Comparison of ENCODE assay signal across 12 mouse cellular contexts in genomic region chr12:104718956-104719355, GRCm38 (mm10). TPM values are rescaled to one million over a fixed set of nuclear protein-coding genes. Genes with fewer than 3 reads are reported as not detected.
DNase-seq lines count a peak whose midpoint lies in the region; ATAC-seq and TF ChIP-seq lines count a peak whose summit lies in the region.
"Had no signal": no experiment of that assay in that cellular context is flagged by ENCODE, and none has a peak within 500 bp of the region (broad histone marks: within the 10 kb centered on the region; RNA-seq: fewer than 3 reads in every experiment).

No protein-coding gene starts in this region.

- no peak for TF ChIP-seq EP300 in lung, postnatal 0 days (IDR thresholded peaks at IDR 0.05)

- no peak overlapping the region for H3K4me2 ChIP-seq in heart, embryonic 12.5 days
- H3K4me2 ChIP-seq in lung, postnatal 0 days (replicated peaks; ENCODE audit: low read depth, low read length), result no peak overlapping the region
- H3K4me2 ChIP-seq: midbrain, embryonic 12.5 days had no signal

- WGBS in heart, embryonic 12.5 days, result 76% methylated on average over 5 of the region's 5 CpGs
- whole genome bisulfite sequencing in heart, embryonic 10.5 days, result 75% methylated on average over 5 of the region's 5 CpGs
- whole genome bisulfite sequencing in lung, postnatal 0 days, result 75% methylated on average over 5 of the region's 5 CpGs
- 48% methylated on average over 5 of the region's 5 CpGs for WGBS in large intestine, adult 2 months

- peak; percentile 36; the same call in 1 of the 2 replicates for ATAC-seq in heart, embryonic 12.5 days (ENCODE audit: insufficient number of reproducible peaks, low FRiP score)
- ATAC-seq in lung, postnatal 0 days, result peak; percentile 32; the same call in 1 of the 2 replicates

- no peak for DNase-seq in heart, embryonic 10.5 days (ENCODE audit: low spot score)
- DNase-seq in lung, postnatal 0 days (ENCODE audit: low spot score), result no peak
- no peak for DNase-seq in lung, postnatal 4 days
- DNase-seq in ZHBTc4 (ENCODE audit: low read depth, low spot score), result peak; percentile 61
- peak; percentile 27 for DNase-seq in large intestine, adult 2 months (ENCODE audit: low read depth, low spot score)
- no peak for DNase-seq in urinary bladder, postnatal 14 days (ENCODE audit: low spot score)
- DNase-seq: adrenal gland, adult 8-10 months; cerebellum, adult 11 months; kidney, postnatal 25 days; right cerebral cortex, postnatal 4 days had no signal

- no peaks in the 10 kb centered on the region for H3K27me3 ChIP-seq in heart, embryonic 12.5 days (replicated peaks)
- H3K27me3 ChIP-seq in heart, embryonic 10.5 days (ENCODE audit: insufficient read depth, poor library complexity, severe bottlenecking), result no peaks in the 10 kb centered on the region
- no peaks in the 10 kb centered on the region for H3K27me3 ChIP-seq in lung, postnatal 0 days (replicated peaks; ENCODE audit: insufficient read depth, low read length)
- H3K27me3 ChIP-seq: midbrain, embryonic 12.5 days had no signal

- H3K4me1 ChIP-seq in heart, embryonic 12.5 days (replicated peaks), result peaks cover 27% of the 10 kb centered on the region
- H3K4me1 ChIP-seq in heart, embryonic 10.5 days, result peaks cover 5% of the 10 kb centered on the region; the same call in 1 of the 2 replicates
- H3K4me1 ChIP-seq in lung, postnatal 0 days (ENCODE audit: insufficient read depth, low read depth, low read length), result no peaks in the 10 kb centered on the region
- H3K4me1 ChIP-seq: midbrain, embryonic 12.5 days had no signal

- no peaks in the 10 kb centered on the region for H3K9me3 ChIP-seq in heart, embryonic 12.5 days (replicated peaks)
- H3K9me3 ChIP-seq in heart, embryonic 10.5 days, result no peaks in the 10 kb centered on the region
- no peaks in the 10 kb centered on the region for H3K9me3 ChIP-seq in lung, postnatal 0 days (ENCODE audit: low read length)
- H3K9me3 ChIP-seq: midbrain, embryonic 12.5 days had no signal

- H3K36me3 ChIP-seq in heart, embryonic 12.5 days, result peaks cover 59% of the 10 kb centered on the region
- peaks cover 64% of the 10 kb centered on the region for H3K36me3 ChIP-seq in heart, embryonic 10.5 days
- peaks cover 16% of the 10 kb centered on the region; the same call in 1 of the 2 replicates for H3K36me3 ChIP-seq in lung, postnatal 0 days (ENCODE audit: insufficient read depth, low read length)

- TF ChIP-seq CTCF in lung, postnatal 0 days (IDR thresholded peaks at IDR 0.05), result no peak

- no peak overlapping the region for H3K9ac ChIP-seq in heart, embryonic 12.5 days
- H3K9ac ChIP-seq in lung, postnatal 0 days (replicated peaks; ENCODE audit: low read depth), result no peak overlapping the region
- H3K9ac ChIP-seq: midbrain, embryonic 12.5 days had no signal

- no peak overlapping the region for H3K4me3 ChIP-seq in heart, embryonic 12.5 days
- H3K4me3 ChIP-seq in heart, embryonic 10.5 days, result no peak overlapping the region
- no peak overlapping the region for H3K4me3 ChIP-seq in lung, postnatal 0 days (ENCODE audit: low read depth, low read length)
- H3K4me3 ChIP-seq: midbrain, embryonic 12.5 days had no signal

- H3K27ac ChIP-seq in heart, embryonic 12.5 days (ENCODE audit: poor library complexity, severe bottlenecking), result no peak overlapping the region
- H3K27ac ChIP-seq in heart, embryonic 10.5 days, result no peak overlapping the region
- no peak overlapping the region for H3K27ac ChIP-seq in lung, postnatal 0 days (ENCODE audit: low read length)
- H3K27ac ChIP-seq: midbrain, embryonic 12.5 days had no signal

RNA-seq across cellular contexts. Expression of gene Dicer1, which starts 32.8 kb away (rescaled TPM):
- 41.6 and 41.9 TPM in 2 replicates for polyA plus RNA-seq in heart, embryonic 12.5 days (2016; fragmentation: Nextera tagmentation; extraction: Ambion mirVana)
- polyA plus RNA-seq in heart, embryonic 10.5 days (2016; fragmentation: Nextera tagmentation; extraction: Ambion mirVana), result 33.2 and 37.2 TPM in 2 replicates
- polyA plus RNA-seq in lung, postnatal 0 days (2015; fragmentation: Nextera tagmentation; extraction: Ambion mirVana), result 15.6 and 17.7 TPM in 2 replicates
- 5.1 and 10.1 TPM in 2 replicates for polyA plus RNA-seq in large intestine, adult 2 months (2012; rRNA removed)

Comparison
In these comparisons a context has a peak if more than half of its experiments do, and no peak if none do; other contexts are left out.
1. DNase-seq: peak in ZHBTc4 (single experiment) and large intestine, adult 2 months (single experiment); none in heart, embryonic 10.5 days (single experiment), lung, postnatal 0 days (single experiment), lung, postnatal 4 days (0 of 2) and urinary bladder, postnatal 14 days (single experiment).